Mouse (Mus musculus) brown adipose tissue, adult 24 weeks (tissue): ENCODE data around the gene Serpinb3d. TPM values are rescaled to one million over a fixed set of nuclear protein-coding genes. Genes with fewer than 3 reads are reported as not detected.
"Not testable (repeated sequence)": the region's sequence is repeated elsewhere in the genome, so short reads cannot be mapped to it uniquely, and the experiment has no call there.

Experiments used
- H3K27ac ChIP-seq: fragments of 200-500 bp; replicated peaks from 2 replicates; pipeline ENCODE4 v1.5.1; 2012; ENCODE audit warnings: low read depth, mild to moderate bottlenecking, low read length
- H3K4me1 ChIP-seq: fragments of 200-500 bp; 2 replicates; pipeline ENCODE4 v1.6.1; 2012; ENCODE audit warnings: low read length, mixed read lengths; ENCODE audit not compliant: control insufficient read depth, insufficient read depth, insufficient read length
- H3K4me3 ChIP-seq: fragments of 200-500 bp; 2 replicates; pipeline ENCODE4 v1.5.1; 2012; ENCODE audit warnings: low read depth, mild to moderate bottlenecking, low read length, moderate library complexity; ENCODE audit not compliant: insufficient read depth
- polyA plus RNA-seq: library from polyadenylated mRNA; stranded (reverse); fragments of >200 nt; gene quantifications from 2 replicates; pipeline ENCODE4 v1.2.4, GENCODE M21; 2012; ENCODE audit not compliant: missing spikeins, insufficient read depth, insufficient read length

The Serpinb3d gene
- not detected in 2 replicates for polyA plus RNA-seq

- H3K4me3 ChIP-seq = no peak within 1 kb of the TSS
- no peaks in the 10 kb centered on the region for H3K4me1 ChIP-seq
- H3K27ac ChIP-seq = no peak within 1 kb of the TSS
Observed at GRCm38 (mm10) chr1:107083406-107083805, at the start of gene Serpinb3d. TSS of gene Serpinb3d (minus strand) at chr1:107083506.

- not testable (repeated sequence) for H3K27ac ChIP-seq, H3K4me3 ChIP-seq, H3K4me1 ChIP-seq
Observed at GRCm38 (mm10) chr1:107127453-107127852, 44.1 kb upstream of the Serpinb3d start.

- no peak overlapping the region for H3K27ac ChIP-seq
- no peak overlapping the region for H3K4me3 ChIP-seq
- H3K4me1 ChIP-seq = no peaks in the 10 kb centered on the region
Observed at GRCm38 (mm10) chr1:107098417-107098816, 15.1 kb upstream of the Serpinb3d start.

- H3K4me1 ChIP-seq = no peaks in the 10 kb centered on the region
- H3K27ac ChIP-seq = no peak within 1 kb of the TSS
- no peak within 1 kb of the TSS for H3K4me3 ChIP-seq
Observed at GRCm38 (mm10) chr1:107052203-107052602, 31.1 kb downstream of the Serpinb3d start, which contains the start of gene Serpinb3a. TSS of gene Serpinb3a (minus strand) at chr1:107052303.

- not testable (repeated sequence) for H3K27ac ChIP-seq, H3K4me3 ChIP-seq, H3K4me1 ChIP-seq
Observed at GRCm38 (mm10) chr1:107034236-107034635, 49.1 kb downstream of the Serpinb3d start.

Other genes starting within 250 kb of the Serpinb3d start
- gene Serpinb5, start 222.3 kb downstream of the Serpinb3d start, polyA plus RNA-seq = not detected in 2 replicates
- gene Serpinb12, start 149.1 kb downstream of the Serpinb3d start, polyA plus RNA-seq = not detected in 2 replicates
- not detected in 2 replicates for gene Serpinb13, start 102.5 kb downstream of the Serpinb3d start, polyA plus RNA-seq
- not detected in 2 replicates for gene Serpinb3a, start 31.2 kb downstream of the Serpinb3d start, polyA plus RNA-seq
- not detected in 2 replicates for gene Serpinb3b, start 194.9 kb upstream of the Serpinb3d start, polyA plus RNA-seq
- not detected in 2 replicates for gene Serpinb3c, start 194.9 kb upstream of the Serpinb3d start, polyA plus RNA-seq